Mouse (Mus musculus) C2C12 (cell line): Measurements from ENCODE around the gene Btbd8.

Experiments
- CTCF ChIP-seq: IDR thresholded peaks from one replicate; pipeline ENCODE4 v1.5.1; 2011; ENCODE audit not compliant: control insufficient read depth, insufficient read depth, insufficient read length
- USF1 ChIP-seq: IDR thresholded peaks from one replicate; pipeline ENCODE4 v1.6.1; 2011; ENCODE audit warnings: low read depth, mild to moderate bottlenecking, control low read depth, moderate library complexity

DNA sequence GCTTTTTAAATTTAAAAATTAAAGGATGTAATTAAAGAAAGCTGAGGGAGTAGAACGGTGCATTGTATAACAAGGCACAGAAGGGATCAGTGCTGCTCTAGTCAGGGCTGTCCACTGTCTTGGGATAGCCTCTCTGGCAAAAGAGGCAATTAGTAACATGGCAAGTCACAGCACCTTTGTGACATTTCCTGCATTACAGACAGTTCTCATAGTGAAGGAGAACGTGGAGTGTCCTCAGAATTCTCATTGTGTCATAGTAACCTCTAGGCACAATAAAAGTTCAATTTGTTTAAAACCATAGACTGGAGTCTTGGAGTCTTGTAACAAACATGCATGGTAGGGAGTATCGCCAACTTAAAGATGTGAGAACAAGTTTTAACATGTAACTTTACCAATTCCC is 6.5 kb upstream of the Btbd8 start, which contains the start of gene Lpcat2b:
- TF ChIP-seq CTCF: no peak
- TF ChIP-seq USF1: no peak
